Mouse (Mus musculus) heart, postnatal 14 days (tissue): ENCODE results near the gene Wfdc2. TPM values are rescaled to one million over a fixed set of nuclear protein-coding genes. Genes with fewer than 3 reads are reported as not detected.
"Not testable (repeated sequence)": the region's sequence is repeated elsewhere in the genome, so short reads cannot be mapped to it uniquely, and the experiment has no call there.

Experiments
- DNase-seq, 2 experiments: peaks; one replicate each; pipeline ENCODE4 v3.0.0; 2021 to 2022
- intact Hi-C: fragments of 180-260 bp; cut with DNase I; formaldehyde crosslinking; loops from one replicate; pipeline ENCODE4 v1.15.1; 2025
- total RNA-seq, 2 experiments: library from RNA; stranded (reverse); gene quantifications; 2 replicates each; pipeline ENCODE4 v1.2.3; 2021

Wfdc2 gene
- total RNA-seq, 2 experiments from 2014 or later, result 14.8 TPM; not detected in 1

DNA sequence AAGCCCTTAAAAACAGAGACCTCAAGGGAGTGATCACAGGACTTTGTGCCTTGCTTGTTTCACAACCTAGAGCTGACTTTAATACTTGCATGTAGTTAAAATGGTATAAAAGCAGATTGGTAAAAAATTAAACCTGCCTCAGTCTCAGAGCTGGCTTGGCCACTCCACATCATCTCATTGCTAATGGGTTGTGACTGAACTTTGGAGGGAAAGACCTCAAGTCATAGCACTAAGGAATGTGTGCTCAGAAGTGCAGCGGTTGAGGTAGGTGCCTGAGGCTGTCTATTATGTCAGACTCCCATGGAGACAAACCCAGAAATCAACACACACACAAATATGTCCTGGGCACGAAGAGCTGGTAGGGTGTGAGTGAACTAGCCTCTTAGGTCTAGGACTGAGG lies 18.5 kb upstream of the Wfdc2 start:
- DNase-seq, result no peak
- intact Hi-C loops, result no loop called here

GRCm38 (mm10) chr2:164544454-164545097 lies 17.6 kb upstream of the Wfdc2 start:
- intact Hi-C loops, result no loop called here
- DNase-seq, result no peak

DNA sequence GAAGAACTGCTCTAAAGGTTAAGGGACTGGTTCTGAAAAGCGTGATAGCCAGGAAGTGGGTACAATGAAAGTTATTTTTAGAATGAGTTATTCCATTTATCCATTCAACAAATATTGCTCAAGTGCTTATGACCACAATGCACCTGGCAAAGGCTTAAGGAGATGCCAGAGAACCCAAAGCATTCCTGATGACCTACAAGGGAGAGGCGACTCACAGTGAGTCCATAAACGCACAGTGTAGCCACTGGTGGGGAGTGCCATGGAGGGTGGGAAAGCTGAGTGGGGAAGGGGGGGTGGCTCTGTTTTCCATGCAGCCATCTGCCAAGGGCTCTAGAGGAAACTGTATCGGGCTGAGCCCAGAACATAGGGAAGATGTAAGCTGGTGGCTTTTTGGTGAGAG lies 12.9 kb upstream of the Wfdc2 start:
- intact Hi-C loops, result no loop called here
- DNase-seq, result no peak

- no peak for DNase-seq
- intact Hi-C loops, result no loop called here
Observed at GRCm38 (mm10) chr2:164549963-164550894, 12.0 kb upstream of the Wfdc2 start.

DNA sequence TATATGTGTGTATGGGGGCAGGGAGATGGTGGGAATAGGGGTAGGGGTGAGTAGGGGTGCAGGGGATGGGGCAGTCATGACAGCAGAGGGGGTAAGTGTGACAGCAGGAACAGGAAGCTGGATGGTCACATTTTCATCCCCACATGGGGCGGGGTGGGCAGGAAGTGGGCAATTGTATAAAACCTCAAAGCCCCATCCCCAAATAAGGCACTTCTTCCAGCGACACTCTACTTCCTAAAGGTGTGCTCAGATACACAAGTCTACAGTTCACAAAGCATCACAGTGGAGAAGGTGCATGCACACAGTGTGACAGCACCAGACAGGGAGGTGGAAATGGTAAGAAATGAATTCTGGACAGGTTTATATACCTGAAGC lies 11.3 kb upstream of the Wfdc2 start:
- DNase-seq, result no peak
- intact Hi-C loops, result no loop called here

GRCm38 (mm10) chr2:164551502-164551901 lies 10.7 kb upstream of the Wfdc2 start:
- DNase-seq, result no peak

DNA sequence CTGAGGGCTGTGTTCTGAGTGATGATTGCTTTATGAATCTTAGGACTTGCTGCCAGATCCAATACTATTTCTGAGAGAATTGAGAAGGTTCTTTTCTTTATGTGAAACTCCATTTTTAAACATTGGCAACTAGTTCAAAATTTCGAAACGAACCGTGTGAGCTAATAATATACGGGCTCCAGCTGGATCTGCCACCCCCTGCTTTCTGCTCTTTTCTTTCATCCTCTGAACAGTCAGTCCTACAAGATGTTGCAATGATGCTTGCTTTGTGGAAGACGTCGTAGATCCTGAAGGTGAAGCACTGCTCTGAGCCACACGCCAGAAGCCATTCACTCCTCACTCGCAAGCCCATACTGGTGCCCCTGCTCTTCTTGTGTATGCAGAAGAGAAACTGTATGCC lies 3.8 kb upstream of the Wfdc2 start:
- DNase-seq, result no peak
- intact Hi-C loops, result no loop called here

More at GRCm38 (mm10) chr2:164551502-164551901, 10.7 kb upstream of the Wfdc2 start:
- intact Hi-C loops, result no loop called here

GRCm38 (mm10) chr2:164558991-164559645 lies 3.1 kb upstream of the Wfdc2 start:
- intact Hi-C loops, result no loop called here
- DNase-seq, result no peak

- no peak for DNase-seq
- intact Hi-C loops, result no loop called here
Observed at GRCm38 (mm10) chr2:164560106-164560505, 2.1 kb upstream of the Wfdc2 start.

- peak in 1 of 2 experiments; percentile 34 for DNase-seq
- intact Hi-C loops, result no loop called here
Observed at GRCm38 (mm10) chr2:164563339-164564038, 1.3 kb downstream of the Wfdc2 start.

DNA sequence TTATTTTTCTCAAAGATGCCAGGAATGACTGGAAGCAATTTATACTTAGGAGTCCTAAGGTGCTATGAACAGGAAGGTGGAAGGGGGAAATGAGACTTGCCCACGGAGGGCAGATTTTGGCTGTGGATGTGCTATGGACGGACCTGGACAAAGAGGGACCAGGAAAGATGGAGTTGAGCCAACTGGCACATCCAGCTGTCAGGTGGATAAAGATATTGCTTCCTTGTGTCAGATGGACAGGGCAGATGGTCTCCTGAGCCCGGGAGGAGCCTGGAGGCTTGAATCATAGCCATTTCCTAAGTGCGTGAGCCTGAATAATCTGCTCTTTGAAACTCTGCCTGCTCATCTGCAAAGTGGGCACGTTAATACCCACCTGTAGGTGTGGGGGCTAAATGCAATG lies 2.1 kb downstream of the Wfdc2 start:
- DNase-seq, result no peak
- intact Hi-C loops, result no loop called here

DNA sequence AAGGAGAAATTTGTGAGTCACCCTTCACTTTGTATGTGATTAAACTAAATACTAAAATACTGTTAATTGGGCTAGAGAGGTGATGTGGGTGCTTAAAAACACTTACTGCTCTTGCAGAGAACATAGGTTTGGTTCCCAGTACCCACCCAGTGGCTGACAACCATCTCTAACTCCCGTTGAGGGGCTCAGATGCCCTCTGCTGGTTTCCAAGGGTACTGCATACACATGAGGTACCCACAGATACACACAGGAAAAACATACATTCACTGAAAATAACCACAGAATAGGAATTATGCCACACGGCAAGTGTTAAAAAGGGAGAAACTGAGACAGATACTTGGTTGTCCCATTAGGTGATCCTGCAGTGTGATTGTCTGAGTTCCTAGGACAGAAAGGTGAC lies 4.8 kb downstream of the Wfdc2 start:
- intact Hi-C loops, result no loop called here
- DNase-seq, result no peak

- intact Hi-C loops, result no loop called here
- no peak for DNase-seq
Observed at GRCm38 (mm10) chr2:164567460-164567859, 5.2 kb downstream of the Wfdc2 start.

DNA sequence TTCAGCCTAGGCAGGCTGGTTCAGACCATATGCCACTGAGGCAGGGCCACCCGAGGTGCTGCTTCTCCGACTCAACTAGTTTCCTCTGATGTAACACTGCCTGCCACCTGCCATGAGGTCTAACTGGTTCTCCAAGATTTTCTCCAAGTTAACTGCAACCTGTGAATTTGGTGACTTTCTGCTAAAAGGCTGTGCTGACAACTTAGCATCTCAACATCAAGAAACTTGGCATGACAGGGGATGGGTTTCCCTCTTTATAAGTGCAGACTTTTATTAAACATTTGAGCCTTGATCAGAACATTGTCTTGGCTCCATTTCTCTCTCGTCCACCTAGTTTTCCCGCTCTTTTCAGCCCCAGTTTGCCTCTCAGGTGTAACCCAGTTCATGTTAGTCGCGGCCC lies 11.1 kb downstream of the Wfdc2 start, which contains the start of gene Spint3:
Gene Spint3, minus strand, starts transcription at position 101 of the 400 bp plus-strand sequence.
- DNase-seq, result not testable (repeated sequence)

DNA sequence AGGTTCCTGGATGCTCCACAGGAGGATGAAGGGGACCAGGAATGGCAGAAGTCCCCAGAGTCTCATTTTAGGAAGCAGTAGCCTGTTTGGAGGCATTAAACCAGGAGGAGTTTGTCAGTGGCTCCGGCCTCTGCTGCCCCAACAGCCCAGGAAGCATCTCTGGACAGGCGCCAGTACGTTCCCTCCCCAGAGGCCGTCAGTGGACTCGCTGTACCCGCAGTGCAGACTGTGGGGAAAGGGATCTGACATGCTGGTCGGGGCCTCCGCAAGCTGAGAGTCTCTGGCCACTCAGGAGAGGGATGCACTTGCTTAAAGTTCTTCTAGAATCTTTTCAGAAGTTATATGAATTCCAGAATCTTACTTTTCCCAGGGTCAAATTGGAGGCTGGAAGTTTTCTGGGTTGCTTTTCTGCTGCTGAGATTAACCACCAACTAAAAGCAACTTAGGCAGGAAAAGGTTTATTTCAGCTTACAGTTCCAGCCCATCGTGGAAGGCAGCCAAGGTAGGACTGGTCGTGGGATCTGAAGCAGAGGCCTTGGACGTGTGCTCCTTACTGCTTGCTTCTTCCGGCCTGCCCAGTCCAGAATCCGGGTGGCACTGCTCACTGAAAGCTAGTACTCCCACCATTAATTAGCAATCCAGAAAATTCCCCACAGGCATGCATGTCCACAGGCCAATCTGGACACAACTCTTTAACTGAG lies 23.0 kb downstream of the Wfdc2 start, which contains the start of gene Wfdc6a:
Gene Wfdc6a, minus strand, starts transcription at position 423 of the 701 bp plus-strand sequence.
- peak; percentile 47 for DNase-seq
- intact Hi-C loops, result not testable (repeated sequence)

More for the DNA sequence above, 11.1 kb downstream of the Wfdc2 start, which contains the start of gene Spint3:
- intact Hi-C loops, result not testable (repeated sequence)

GRCm38 (mm10) chr2:164592014-164592413 lies 29.8 kb downstream of the Wfdc2 start:
- peak in 1 of 2 experiments; percentile 37 for DNase-seq
- intact Hi-C loops, result loop anchor here (1.0 to 5.0 kb wide), 2 partner anchors 134 to 205 kb away; no protein-coding TSS in a partner anchor

DNA sequence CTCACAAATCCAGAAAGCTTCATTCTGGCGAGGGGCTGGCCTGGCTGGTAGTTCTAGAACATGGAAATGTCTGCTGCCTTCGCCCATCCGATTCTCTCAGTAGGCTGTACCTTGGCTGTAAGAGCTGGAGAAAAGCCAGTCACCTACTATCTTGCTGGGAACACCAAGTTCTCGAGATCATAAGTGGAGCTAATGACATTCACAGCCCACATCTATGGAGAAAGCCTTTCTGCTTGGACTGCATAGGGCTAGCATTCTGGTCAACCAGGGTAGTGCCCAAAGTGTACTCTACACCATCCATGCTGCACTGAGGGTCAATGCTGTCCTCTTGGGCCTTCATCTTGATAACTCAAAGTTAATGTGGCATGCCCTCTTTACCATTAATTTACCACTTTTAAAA lies 31.3 kb downstream of the Wfdc2 start, which contains the start of gene Eppin:
Gene Eppin, minus strand, starts transcription at position 101 of the 400 bp plus-strand sequence.
- intact Hi-C loops, result loop anchor here (5.0 kb wide), 1 partner anchor 204 kb away; no protein-coding TSS in a partner anchor
- DNase-seq, result no peak

GRCm38 (mm10) chr2:164600179-164600578 lies 38.0 kb downstream of the Wfdc2 start:
- intact Hi-C loops, result no loop called here
- DNase-seq, result no peak

DNA sequence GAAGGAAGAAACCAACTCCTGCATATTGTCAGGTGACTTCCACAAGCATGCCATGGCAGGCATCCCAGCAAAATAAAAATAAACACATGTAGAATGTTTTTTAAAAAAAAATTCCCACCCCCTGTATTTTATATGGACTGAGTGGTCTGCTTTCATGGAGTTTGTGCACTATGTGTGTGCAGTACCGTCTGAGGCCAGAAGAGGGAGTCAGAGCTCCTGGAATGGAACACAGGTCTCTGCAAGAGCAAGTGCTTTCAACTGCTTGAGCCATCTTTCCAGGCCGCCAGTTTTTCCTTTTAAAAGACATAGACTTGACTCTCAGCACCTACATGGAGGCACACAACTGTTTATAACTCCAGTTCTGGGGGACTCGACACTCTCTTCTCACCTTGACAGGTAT lies 41.3 kb downstream of the Wfdc2 start:
- no peak for DNase-seq
- intact Hi-C loops, result no loop called here
